Mouse (Mus musculus) thymus, postnatal 0 days (tissue): Measurements from ENCODE around the gene Trpc4ap. TPM values are rescaled to one million over a fixed set of nuclear protein-coding genes. Genes with fewer than 3 reads are reported as not detected.

Experiments
- DNase-seq: peaks from one replicate; pipeline ENCODE4 v3.0.0-alpha.2; 2015; ENCODE audit warnings: low spot score
- polyA plus RNA-seq: library from polyadenylated mRNA; unstranded; fragments of >200 nt; fragmentation: Nextera tagmentation; extraction: Ambion mirVana; gene quantifications from 2 replicates; pipeline ENCODE4 v1.2.1, GENCODE M21; 2015

Gene Trpc4ap
- polyA plus RNA-seq, 1 experiment from 2014 or later = 217 TPM

GRCm38 (mm10) chr2:155694564-155694963 is 2.4 kb upstream of the Trpc4ap start:
- DNase-seq = no peak

GRCm38 (mm10) chr2:155693136-155693535 is 952 bp upstream of the Trpc4ap start:
- DNase-seq = no peak

- no peak for DNase-seq
Observed at GRCm38 (mm10) chr2:155691336-155691722, 855 bp downstream of the Trpc4ap start.

GRCm38 (mm10) chr2:155689211-155689610 is 3.0 kb downstream of the Trpc4ap start:
- DNase-seq = no peak

- peak; percentile 39 for DNase-seq
Observed at GRCm38 (mm10) chr2:155687746-155688145, 4.4 kb downstream of the Trpc4ap start.

- peak; percentile 41 for DNase-seq
Observed at GRCm38 (mm10) chr2:155686572-155686971, 5.6 kb downstream of the Trpc4ap start.

- no peak for DNase-seq
Observed at GRCm38 (mm10) chr2:155683821-155684220, 8.4 kb downstream of the Trpc4ap start.

- no peak for DNase-seq
Observed at GRCm38 (mm10) chr2:155683137-155683536, 9.0 kb downstream of the Trpc4ap start.

- DNase-seq = no peak
Observed at GRCm38 (mm10) chr2:155681874-155682273, 10.3 kb downstream of the Trpc4ap start.

- DNase-seq = no peak
Observed at GRCm38 (mm10) chr2:155681194-155681593, 11.0 kb downstream of the Trpc4ap start.

GRCm38 (mm10) chr2:155680591-155680990 is 11.6 kb downstream of the Trpc4ap start:
- no peak for DNase-seq

GRCm38 (mm10) chr2:155679586-155680110 is 12.5 kb downstream of the Trpc4ap start:
- DNase-seq = peak; percentile 85

- DNase-seq = no peak
Observed at GRCm38 (mm10) chr2:155675118-155675517, 17.1 kb downstream of the Trpc4ap start.

- peak; percentile 84 for DNase-seq
Observed at GRCm38 (mm10) chr2:155673546-155673945, 18.6 kb downstream of the Trpc4ap start.

GRCm38 (mm10) chr2:155671236-155671635 is 20.9 kb downstream of the Trpc4ap start:
- no peak for DNase-seq

GRCm38 (mm10) chr2:155668461-155668860 is 23.7 kb downstream of the Trpc4ap start:
- DNase-seq = peak; percentile 62

- no peak for DNase-seq
Observed at GRCm38 (mm10) chr2:155667881-155668280, 24.3 kb downstream of the Trpc4ap start.

- no peak for DNase-seq
Observed at GRCm38 (mm10) chr2:155663910-155664460, 28.2 kb downstream of the Trpc4ap start.

GRCm38 (mm10) chr2:155663097-155663496 is 29.1 kb downstream of the Trpc4ap start:
- DNase-seq = peak; percentile 71

- no peak for DNase-seq
Observed at GRCm38 (mm10) chr2:155662390-155662789, 29.8 kb downstream of the Trpc4ap start.

- no peak for DNase-seq
Observed at GRCm38 (mm10) chr2:155655759-155656372, 36.3 kb downstream of the Trpc4ap start.

- no peak for DNase-seq
Observed at GRCm38 (mm10) chr2:155652618-155653017, 39.6 kb downstream of the Trpc4ap start.

GRCm38 (mm10) chr2:155645746-155646145 is 46.4 kb downstream of the Trpc4ap start:
- DNase-seq = no peak
